Mouse (Mus musculus) limb, embryonic 11.5 days (tissue): Measurements from ENCODE around the gene Smoc2. TPM values are rescaled to one million over a fixed set of nuclear protein-coding genes. Genes with fewer than 3 reads are reported as not detected.

Source experiments
- ATAC-seq: fragments of 200-750 bp; cut with Nextera tagmentation; 2 replicates; pipeline ENCODE4 v1.8.0; 2017; ENCODE audit warnings: low read depth; ENCODE audit not compliant: insufficient number of reproducible peaks, low FRiP score, low TSS enrichment
- DNase-seq: peaks from one replicate; pipeline ENCODE4 v3.0.0-alpha.2; 2015; ENCODE audit warnings: low spot score
- H3K27ac ChIP-seq: fragments of 300-500 bp; sonication (generic); replicated peaks from 2 replicates; pipeline ENCODE4 v1.5.1; 2014; ENCODE audit warnings: low read depth, mild to moderate bottlenecking, low read length
- H3K27me3 ChIP-seq: fragments of 300-500 bp; sonication (generic); 2 replicates; pipeline ENCODE4 v1.6.1; 2014; ENCODE audit warnings: mild to moderate bottlenecking, low read length, mixed read lengths; ENCODE audit not compliant: control insufficient read depth, insufficient read depth
- H3K36me3 ChIP-seq: fragments of 300-500 bp; sonication (generic); 2 replicates; pipeline ENCODE4 v1.6.1; 2014; ENCODE audit warnings: mild to moderate bottlenecking, low read length, moderate library complexity, mixed read lengths; ENCODE audit not compliant: control insufficient read depth, insufficient read depth
- H3K4me1 ChIP-seq: fragments of 300-500 bp; sonication (generic); 2 replicates; pipeline ENCODE4 v1.6.1; 2014; ENCODE audit warnings: low read length, mixed read lengths; ENCODE audit not compliant: control insufficient read depth, insufficient read depth
- H3K4me2 ChIP-seq: fragments of 300-500 bp; sonication (generic); 2 replicates; pipeline ENCODE4 v1.6.1; 2014; ENCODE audit warnings: low read depth, mild to moderate bottlenecking, moderate library complexity; ENCODE audit not compliant: severe bottlenecking
- H3K4me3 ChIP-seq: fragments of 300-500 bp; sonication (generic); 2 replicates; pipeline ENCODE4 v1.5.1; 2014; ENCODE audit warnings: low read depth, low read length
- H3K9ac ChIP-seq: fragments of 300-500 bp; sonication (generic); 2 replicates; pipeline ENCODE4 v1.6.1; 2014; ENCODE audit warnings: mild to moderate bottlenecking, low read length
- H3K9me3 ChIP-seq: fragments of 300-500 bp; sonication (generic); 2 replicates; pipeline ENCODE4 v1.6.1; 2016; ENCODE audit warnings: low read length; ENCODE audit not compliant: control insufficient read depth
- WGBS: fragments of 180-500 bp; shearing (Covaris S2); extraction: QIAGEN DNeasy Blood & Tissue Kit; methylation state at CpG from one replicate; pipeline ENCODE4 v1.1.7; 2014; 5-methylcytosine and 5-hydroxymethylcytosine counted together
- polyA plus RNA-seq: library from polyadenylated mRNA; unstranded; fragments of >200 nt; fragmentation: Nextera tagmentation; extraction: Ambion mirVana; gene quantifications from 2 replicates; pipeline ENCODE4 v1.2.1, GENCODE M21; 2014

Smoc2 gene
- polyA plus RNA-seq, 1 experiment from 2014 or later: 37.0 TPM

GRCm38 (mm10) chr17:14420460-14421046 is 141.2 kb downstream of the Smoc2 start:
- H3K4me3 ChIP-seq: no peak overlapping the region
- peaks cover 3% of the 10 kb centered on the region; the same call in 1 of the 2 replicates for H3K4me1 ChIP-seq
- H3K4me2 ChIP-seq: no peak overlapping the region
- H3K9ac ChIP-seq: no peak overlapping the region
- H3K36me3 ChIP-seq: no peaks in the 10 kb centered on the region
- no peak for DNase-seq
- H3K27ac ChIP-seq: no peak overlapping the region
- WGBS: 46% methylated on average over 8 of the region's 8 CpGs
- H3K27me3 ChIP-seq: no peaks in the 10 kb centered on the region
- no peak for ATAC-seq
- H3K9me3 ChIP-seq: no peaks in the 10 kb centered on the region

- WGBS: 18% methylated on average over 6 of the region's 6 CpGs
- DNase-seq (no peak), ATAC-seq (no peak)
- H3K9me3 ChIP-seq: no peaks in the 10 kb centered on the region
- no peaks in the 10 kb centered on the region for H3K27me3 ChIP-seq
- H3K27ac ChIP-seq: 0 out of 2 replicates have a peak overlapping the region, but pooled peaks have one; percentile 36
- H3K4me1 ChIP-seq: peaks cover 6% of the 10 kb centered on the region; the same call in 1 of the 2 replicates
- H3K36me3 ChIP-seq: no peaks in the 10 kb centered on the region
- H3K9ac ChIP-seq: no peak overlapping the region
- no peak overlapping the region for H3K4me2 ChIP-seq
- no peak overlapping the region for H3K4me3 ChIP-seq
These were observed 147.2 kb downstream of the Smoc2 start for GRCm38 (mm10) chr17:14426481-14426880.

GRCm38 (mm10) chr17:14434717-14435116 is 155.4 kb downstream of the Smoc2 start:
- 54% methylated on average over 4 of the region's 4 CpGs for WGBS
- ATAC-seq (no peak), DNase-seq (no peak)
- Histone ChIP-seq H3K9me3 (no peaks in the 10 kb centered on the region), H3K36me3 (no peaks in the 10 kb centered on the region), H3K9ac (no peak overlapping the region), H3K4me1 (no peaks in the 10 kb centered on the region), H3K27ac (no peak overlapping the region), H3K4me3 (no peak overlapping the region), H3K27me3 (no peaks in the 10 kb centered on the region), H3K4me2 (no peak overlapping the region)

GRCm38 (mm10) chr17:14445611-14446010 is 166.3 kb downstream of the Smoc2 start:
- WGBS: 84% methylated on average over 5 of the region's 5 CpGs
- Histone ChIP-seq H3K36me3 (no peaks in the 10 kb centered on the region), H3K9ac (no peak overlapping the region), H3K9me3 (no peaks in the 10 kb centered on the region), H3K27ac (no peak overlapping the region), H3K27me3 (no peaks in the 10 kb centered on the region), H3K4me1 (no peaks in the 10 kb centered on the region), H3K4me3 (no peak overlapping the region), H3K4me2 (no peak overlapping the region)
- ATAC-seq (no peak), DNase-seq (no peak)

GRCm38 (mm10) chr17:14447275-14447674 is 168.0 kb downstream of the Smoc2 start:
- H3K4me1 ChIP-seq: no peaks in the 10 kb centered on the region
- 78% methylated on average over 5 of the region's 5 CpGs for WGBS
- H3K27me3 ChIP-seq: no peaks in the 10 kb centered on the region

More at GRCm38 (mm10) chr17:14447275-14447674, 168.0 kb downstream of the Smoc2 start:
- ATAC-seq (no peak), DNase-seq (no peak)
- Histone ChIP-seq H3K4me3 (no peak overlapping the region), H3K27ac (no peak overlapping the region), H3K4me2 (no peak overlapping the region), H3K36me3 (no peaks in the 10 kb centered on the region), H3K9me3 (no peaks in the 10 kb centered on the region), H3K9ac (no peak overlapping the region)

Other genes starting within 250 kb of the Smoc2 start
- gene Gm7358, start 220.0 kb upstream of the Smoc2 start, polyA plus RNA-seq: not detected in 2 replicates
- gene Dact2, start 75.2 kb upstream of the Smoc2 start, polyA plus RNA-seq: 1.1 and 1.3 TPM in 2 replicates